Mouse (Mus musculus) megakaryocyte, embryonic 14.5 days (primary cell): Measurements from ENCODE around the gene Dapk2.

Source experiments
- FLI1 ChIP-seq: IDR thresholded peaks from 2 replicates; pipeline ENCODE4 v1.6.1; 2012; ENCODE audit warnings: low read length, inconsistent platforms, mixed read lengths
- GATA1 ChIP-seq: IDR thresholded peaks from 3 replicates; pipeline ENCODE4 v1.6.1; 2012; ENCODE audit warnings: mixed read lengths, low read length, inconsistent platforms, borderline replicate concordance

- TF ChIP-seq FLI1 (no peak), GATA1 (no peak)
These were observed 19.8 kb upstream of the Dapk2 start for GRCm38 (mm10) chr9:66138193-66138592.
